Mouse (Mus musculus): ENCODE results near the gene Ppard. TPM values are rescaled to one million over a fixed set of nuclear protein-coding genes. Genes with fewer than 3 reads are reported as not detected.

Gene Ppard
- polyA plus RNA-seq, 1 experiment = 24.2 TPM

DNA sequence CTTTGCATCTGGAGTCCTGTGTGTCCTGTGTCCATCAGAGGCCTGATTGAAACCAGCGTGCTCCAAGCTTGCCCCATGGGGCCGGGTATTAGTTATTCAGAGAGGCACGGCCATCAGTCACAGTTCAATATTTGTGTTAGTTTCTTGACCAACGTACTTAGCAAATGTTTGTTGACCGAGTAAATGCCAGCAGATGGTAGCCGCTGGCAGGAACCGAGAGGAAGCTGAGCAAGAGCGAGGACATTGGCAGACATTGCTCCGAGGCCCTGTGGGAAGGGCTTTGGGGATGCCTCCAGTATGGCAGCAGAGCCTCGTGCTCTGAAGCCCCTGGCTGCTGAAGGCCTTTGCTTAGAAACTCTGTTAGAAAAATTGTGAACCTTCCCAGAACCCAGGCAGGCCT is 45.2 kb downstream of the Ppard start:
- Histone ChIP-seq H3K4me3 (ENCODE audit: insufficient read depth, low read length) (no peak overlapping the region), H3K27ac (ENCODE audit: insufficient read depth, low read length) (no peak overlapping the region), H3K4me1 (ENCODE audit: control insufficient read depth, insufficient read depth, low read length) (no peaks in the 10 kb centered on the region; the same call in 1 of the 2 replicates)
- TF ChIP-seq CTCF (IDR thresholded peaks at IDR 0.05; ENCODE audit: extremely low read depth, insufficient read depth, low read length) (no peak), POLR2A (IDR thresholded peaks at IDR 0.05; ENCODE audit: extremely low read depth, insufficient read depth, low read length) (no peak)

DNA sequence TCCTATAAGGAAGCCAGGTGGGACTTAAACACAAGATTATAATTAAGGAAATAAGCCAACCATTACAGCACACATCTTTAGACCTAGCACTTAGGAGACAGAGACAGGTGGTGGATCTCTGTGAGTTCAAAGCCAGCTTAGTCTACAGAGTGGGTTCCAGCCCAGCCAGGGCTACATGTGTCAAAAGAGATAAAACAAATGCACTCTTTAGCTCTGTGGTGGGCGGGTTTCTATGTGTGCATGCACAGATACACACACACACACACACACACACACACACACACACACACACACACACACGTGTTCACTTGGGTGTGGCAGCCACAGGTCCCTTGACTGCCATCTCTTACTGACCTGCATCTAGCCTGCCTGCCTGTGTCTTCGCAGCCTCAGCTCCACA is 45.7 kb downstream of the Ppard start:
- Histone ChIP-seq H3K4me3 (ENCODE audit: insufficient read depth, low read length) (no peak overlapping the region), H3K4me1 (ENCODE audit: control insufficient read depth, insufficient read depth, low read length) (no peaks in the 10 kb centered on the region; the same call in 1 of the 2 replicates), H3K27ac (ENCODE audit: insufficient read depth, low read length) (no peak overlapping the region)
- no peak for TF ChIP-seq POLR2A (IDR thresholded peaks at IDR 0.05; ENCODE audit: extremely low read depth, insufficient read depth, low read length)
- no peak for TF ChIP-seq CTCF (IDR thresholded peaks at IDR 0.05; ENCODE audit: extremely low read depth, insufficient read depth, low read length)

DNA sequence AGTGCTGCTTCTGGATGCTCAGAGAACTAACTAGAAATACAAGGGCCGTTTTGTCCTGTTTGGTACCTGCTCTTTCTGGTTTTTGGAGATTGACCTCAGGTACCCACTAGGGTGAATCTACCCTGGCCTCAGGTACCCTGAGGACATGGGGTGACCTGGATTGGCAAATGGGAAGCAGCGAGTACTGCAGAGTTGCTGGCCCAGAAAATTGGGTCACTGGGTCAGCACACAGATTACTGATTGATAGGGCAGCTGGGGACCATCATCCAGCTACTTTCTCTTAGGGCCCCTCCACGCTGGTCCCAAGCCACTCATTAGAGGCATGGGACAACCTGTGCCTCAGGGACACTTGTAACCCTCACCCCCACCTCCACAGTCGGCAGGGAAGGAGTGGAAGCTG is 46.7 kb downstream of the Ppard start:
- Histone ChIP-seq H3K27ac (ENCODE audit: insufficient read depth, low read length) (no peak overlapping the region), H3K4me1 (ENCODE audit: control insufficient read depth, insufficient read depth, low read length) (no peaks in the 10 kb centered on the region; the same call in 1 of the 2 replicates), H3K4me3 (ENCODE audit: insufficient read depth, low read length) (no peak overlapping the region)
- TF ChIP-seq POLR2A (IDR thresholded peaks at IDR 0.05; ENCODE audit: extremely low read depth, insufficient read depth, low read length) (no peak), CTCF (IDR thresholded peaks at IDR 0.05; ENCODE audit: extremely low read depth, insufficient read depth, low read length) (no peak)

DNA sequence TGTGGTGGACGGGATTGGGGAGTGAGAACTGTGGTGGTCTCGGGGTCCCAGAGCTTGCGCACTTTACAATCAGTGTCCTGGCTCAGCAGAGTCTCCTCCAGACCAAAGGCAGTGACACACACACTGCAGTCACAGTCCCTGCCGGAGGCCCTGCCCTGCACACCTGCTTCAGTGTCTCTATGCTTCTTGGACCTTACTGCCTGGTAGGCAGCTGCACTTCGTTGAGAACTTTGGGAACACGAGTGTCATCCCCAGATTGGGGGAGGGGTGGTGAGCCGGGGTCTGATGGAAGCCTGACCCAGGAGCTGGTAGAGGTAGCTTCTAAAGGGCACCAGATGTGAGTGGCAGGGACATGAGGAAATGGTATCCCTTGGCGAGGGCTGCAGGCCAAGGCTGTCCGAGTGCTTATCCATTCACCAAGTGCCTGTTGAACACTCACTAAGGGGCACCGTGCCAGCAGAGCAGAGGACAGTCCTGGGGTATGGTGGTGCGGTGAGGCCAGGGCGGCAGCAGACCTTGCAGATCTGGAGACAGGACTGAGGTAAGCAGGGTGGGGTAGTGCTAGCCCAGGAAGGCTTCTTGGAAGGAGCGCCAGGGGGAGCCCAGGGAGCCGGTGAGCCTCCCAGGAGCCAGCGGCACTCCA is 47.4 kb downstream of the Ppard start:
- Histone ChIP-seq H3K4me3 (ENCODE audit: insufficient read depth, low read length) (no peak overlapping the region), H3K4me1 (ENCODE audit: control insufficient read depth, insufficient read depth, low read length) (no peaks in the 10 kb centered on the region; the same call in 1 of the 2 replicates), H3K27ac (ENCODE audit: insufficient read depth, low read length) (no peak overlapping the region)
- TF ChIP-seq POLR2A (IDR thresholded peaks at IDR 0.05; ENCODE audit: extremely low read depth, insufficient read depth, low read length) (no peak), CTCF (IDR thresholded peaks at IDR 0.05; ENCODE audit: extremely low read depth, insufficient read depth, low read length) (no peak)

DNA sequence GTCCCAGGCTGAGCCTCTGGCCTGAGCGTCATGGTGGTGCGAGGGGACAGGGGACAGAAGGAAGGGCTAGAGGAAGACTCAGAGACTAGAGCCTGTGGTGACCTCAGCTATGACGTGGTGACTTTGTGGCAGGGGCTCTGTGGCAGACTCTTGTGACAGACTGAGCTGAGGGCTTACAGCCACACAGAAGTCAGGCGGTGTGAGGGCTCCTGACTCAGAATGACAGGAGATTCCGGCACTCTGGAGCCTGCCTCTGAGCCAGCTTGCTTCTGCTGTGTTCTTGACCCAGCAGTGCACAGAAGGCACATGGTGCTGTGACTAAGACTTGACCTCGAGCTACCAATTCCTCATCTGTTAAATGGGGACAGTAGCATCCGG is 47.9 kb downstream of the Ppard start:
- H3K4me1 ChIP-seq (ENCODE audit: control insufficient read depth, insufficient read depth, low read length) = no peaks in the 10 kb centered on the region; the same call in 1 of the 2 replicates
- H3K4me3 ChIP-seq (ENCODE audit: insufficient read depth, low read length) = no peak overlapping the region
- TF ChIP-seq POLR2A (IDR thresholded peaks at IDR 0.05; ENCODE audit: extremely low read depth, insufficient read depth, low read length) (no peak), CTCF (IDR thresholded peaks at IDR 0.05; ENCODE audit: extremely low read depth, insufficient read depth, low read length) (no peak)
- no peak overlapping the region for H3K27ac ChIP-seq (ENCODE audit: insufficient read depth, low read length)

DNA sequence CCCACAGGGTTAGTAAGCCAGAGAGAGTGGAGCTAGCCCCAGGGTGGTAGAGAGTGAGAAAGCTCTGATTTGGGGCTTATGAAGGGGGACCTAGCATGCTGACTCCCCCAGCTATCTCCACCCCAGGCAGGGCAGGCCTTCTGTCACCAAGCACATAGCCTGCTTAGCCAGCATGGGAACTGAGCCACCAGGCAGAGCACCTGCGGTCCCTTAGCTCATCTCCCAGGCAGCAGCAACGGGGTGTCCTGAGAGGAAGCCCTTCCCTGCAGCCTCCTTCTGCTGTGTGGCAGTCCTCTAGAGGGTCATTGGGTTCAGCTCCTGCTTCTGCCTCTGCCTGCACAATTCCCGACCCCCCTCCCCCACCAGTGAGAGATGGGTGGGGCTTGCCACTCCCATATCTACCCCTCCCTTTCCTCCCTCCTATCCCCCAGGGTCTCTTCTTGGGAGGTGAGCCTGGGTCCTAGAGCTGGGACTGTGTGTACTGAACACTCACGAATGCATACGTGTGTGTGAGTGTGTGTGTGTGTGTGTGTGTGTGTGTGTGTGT is 48.4 kb downstream of the Ppard start:
- TF ChIP-seq CTCF (IDR thresholded peaks at IDR 0.05; ENCODE audit: extremely low read depth, insufficient read depth, low read length) = no peak
- no peak for TF ChIP-seq POLR2A (IDR thresholded peaks at IDR 0.05; ENCODE audit: extremely low read depth, insufficient read depth, low read length)
- Histone ChIP-seq H3K4me3 (ENCODE audit: insufficient read depth, low read length) (no peak overlapping the region), H3K27ac (ENCODE audit: insufficient read depth, low read length) (no peak overlapping the region), H3K4me1 (ENCODE audit: control insufficient read depth, insufficient read depth, low read length) (no peaks in the 10 kb centered on the region; the same call in 1 of the 2 replicates)

DNA sequence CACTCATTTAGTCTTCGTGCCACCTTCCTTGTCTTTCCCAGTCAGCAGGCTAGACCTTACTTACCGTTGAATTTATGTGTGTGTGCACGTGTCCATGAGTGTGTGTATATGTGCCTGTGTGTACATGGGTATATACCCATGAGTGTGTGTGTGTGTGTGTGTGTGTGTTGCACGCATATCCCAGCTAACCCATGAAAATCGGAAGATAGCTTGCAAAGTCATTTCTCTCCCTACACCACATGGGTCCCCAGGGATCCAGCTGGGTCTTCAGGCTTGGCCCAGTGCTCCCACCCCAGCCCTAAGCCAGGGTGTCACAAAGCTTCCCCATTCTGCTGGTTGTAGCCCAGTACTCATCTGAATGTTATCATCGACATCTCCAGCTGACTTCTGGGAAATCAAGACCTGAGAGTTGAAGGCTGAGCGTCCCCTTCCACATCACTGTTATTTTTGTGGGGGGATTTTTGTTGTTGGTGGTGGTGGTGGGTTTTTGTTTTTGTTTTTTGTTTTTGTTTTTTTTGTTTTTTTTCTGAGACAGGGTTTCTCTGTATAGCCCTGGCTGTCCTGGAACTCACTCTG is 49.5 kb downstream of the Ppard start:
- Histone ChIP-seq H3K4me1 (ENCODE audit: control insufficient read depth, insufficient read depth, low read length) (no peaks in the 10 kb centered on the region; the same call in 1 of the 2 replicates), H3K4me3 (ENCODE audit: insufficient read depth, low read length) (no peak overlapping the region), H3K27ac (ENCODE audit: insufficient read depth, low read length) (no peak overlapping the region)
- TF ChIP-seq CTCF (IDR thresholded peaks at IDR 0.05; ENCODE audit: extremely low read depth, insufficient read depth, low read length) (no peak), POLR2A (IDR thresholded peaks at IDR 0.05; ENCODE audit: extremely low read depth, insufficient read depth, low read length) (no peak)

DNA sequence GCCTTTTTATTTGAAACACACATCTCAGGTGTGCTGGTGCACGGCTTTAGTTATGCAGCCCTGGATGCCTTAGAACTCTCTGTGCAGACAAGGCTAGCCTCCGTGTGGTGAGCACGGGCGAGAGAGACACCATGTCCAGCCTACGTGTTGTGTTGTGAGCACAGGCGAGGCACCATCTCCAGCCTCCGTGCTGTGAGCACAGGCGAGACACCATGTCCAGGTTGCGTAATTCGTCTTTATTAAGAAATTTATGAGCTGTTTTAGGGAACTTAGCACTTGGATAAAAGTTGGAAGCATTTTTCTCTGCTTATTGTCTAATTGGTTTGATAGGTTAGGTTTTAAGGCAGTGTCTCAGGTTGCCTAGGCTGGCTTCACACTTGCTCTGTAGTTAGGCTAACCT is 50.7 kb downstream of the Ppard start:
- no peaks in the 10 kb centered on the region; the same call in 1 of the 2 replicates for H3K4me1 ChIP-seq (ENCODE audit: control insufficient read depth, insufficient read depth, low read length)
- H3K27ac ChIP-seq (ENCODE audit: insufficient read depth, low read length) = no peak overlapping the region
- TF ChIP-seq CTCF (IDR thresholded peaks at IDR 0.05; ENCODE audit: extremely low read depth, insufficient read depth, low read length) (no peak), POLR2A (IDR thresholded peaks at IDR 0.05; ENCODE audit: extremely low read depth, insufficient read depth, low read length) (no peak)
- H3K4me3 ChIP-seq (ENCODE audit: insufficient read depth, low read length) = no peak overlapping the region

DNA sequence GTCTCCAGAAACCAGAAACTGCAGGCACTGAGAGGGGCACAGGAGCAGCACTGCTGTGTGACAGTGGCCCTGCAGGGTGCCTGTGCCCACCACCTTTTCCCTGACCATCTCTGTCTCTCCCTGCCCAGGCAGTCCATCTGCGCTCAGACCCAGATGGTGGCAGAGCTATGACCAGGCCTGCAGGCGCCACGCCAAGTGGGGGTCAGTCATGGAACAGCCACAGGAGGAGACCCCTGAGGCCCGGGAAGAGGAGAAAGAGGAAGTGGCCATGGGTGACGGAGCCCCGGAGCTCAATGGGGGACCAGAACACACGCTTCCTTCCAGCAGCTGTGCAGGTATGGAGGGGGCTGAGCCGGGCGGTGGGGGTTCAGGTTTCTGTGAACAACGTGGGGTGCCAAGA is 53.6 kb downstream of the Ppard start:
- no peaks in the 10 kb centered on the region for H3K4me1 ChIP-seq (ENCODE audit: control insufficient read depth, insufficient read depth, low read length)
- no peak overlapping the region for H3K27ac ChIP-seq (ENCODE audit: insufficient read depth, low read length)
- no peak overlapping the region for H3K4me3 ChIP-seq (ENCODE audit: insufficient read depth, low read length)
- no peak for TF ChIP-seq CTCF (IDR thresholded peaks at IDR 0.05; ENCODE audit: extremely low read depth, insufficient read depth, low read length)
- TF ChIP-seq POLR2A (IDR thresholded peaks at IDR 0.05; ENCODE audit: extremely low read depth, insufficient read depth, low read length) = no peak

DNA sequence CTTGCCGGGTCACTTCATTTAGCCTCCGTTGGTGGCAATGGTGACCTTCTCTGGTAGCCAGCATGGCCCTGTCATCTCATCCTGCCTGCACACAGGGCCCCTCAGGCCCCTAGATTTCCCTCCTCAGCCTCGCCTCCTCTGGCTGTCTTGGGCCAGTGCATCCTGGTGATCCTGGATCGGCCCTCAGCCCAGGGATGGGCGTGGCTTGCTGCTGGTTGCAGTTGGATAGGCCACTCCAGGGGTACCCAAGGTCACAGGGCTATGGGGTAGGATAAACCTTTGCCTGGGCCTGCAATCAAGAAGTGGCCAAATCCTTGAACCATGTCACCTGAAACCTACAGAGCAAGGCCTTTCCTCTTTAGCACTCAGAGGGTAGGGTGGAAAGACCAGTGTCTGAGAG is 54.5 kb downstream of the Ppard start:
- no peak overlapping the region for H3K4me3 ChIP-seq (ENCODE audit: insufficient read depth, low read length)
- no peak overlapping the region for H3K27ac ChIP-seq (ENCODE audit: insufficient read depth, low read length)
- no peak for TF ChIP-seq POLR2A (IDR thresholded peaks at IDR 0.05; ENCODE audit: extremely low read depth, insufficient read depth, low read length)
- no peak for TF ChIP-seq CTCF (IDR thresholded peaks at IDR 0.05; ENCODE audit: extremely low read depth, insufficient read depth, low read length)
- H3K4me1 ChIP-seq (ENCODE audit: control insufficient read depth, insufficient read depth, low read length) = no peaks in the 10 kb centered on the region

All from cortical plate, adult 2 months (tissue).